Mouse (Mus musculus): ENCODE data around the gene Cog2. TPM values are rescaled to one million over a fixed set of nuclear protein-coding genes. Genes with fewer than 3 reads are reported as not detected.
A peak's percentile ranks its signal among the peaks of the same experiment; 100 is the strongest.

Cog2 gene
- polyA plus RNA-seq, 1 experiment from 2014 or later = 46.6 TPM

GRCm38 (mm10) chr8:124548187-124548586, 27.6 kb downstream of the Cog2 start:
- Histone ChIP-seq H3K4me3 (no peak overlapping the region), H3K4me1 (no peaks in the 10 kb centered on the region), H3K27ac (replicated peaks) (no peak overlapping the region), H3K9me3 (no peaks in the 10 kb centered on the region), H3K36me3 (peaks cover 95% of the 10 kb centered on the region), H3K9ac (replicated peaks) (no peak overlapping the region), H3K4me2 (replicated peaks) (no peak overlapping the region), H3K27me3 (no peaks in the 10 kb centered on the region)
- WGBS = 77% methylated on average over 1 of the region's 1 CpGs
- ATAC-seq (ENCODE audit: low FRiP score, low read depth) = no peak

GRCm38 (mm10) chr8:124551011-124551661, 30.6 kb downstream of the Cog2 start:
- Histone ChIP-seq H3K4me1 (no peaks in the 10 kb centered on the region), H3K36me3 (peaks cover 66% of the 10 kb centered on the region), H3K9ac (replicated peaks) (no peak overlapping the region), H3K27me3 (no peaks in the 10 kb centered on the region), H3K9me3 (no peaks in the 10 kb centered on the region), H3K27ac (replicated peaks) (no peak overlapping the region), H3K4me2 (replicated peaks) (no peak overlapping the region), H3K4me3 (no peak overlapping the region)
- 93% methylated on average over 15 of the region's 15 CpGs for WGBS
- no peak for ATAC-seq (ENCODE audit: low FRiP score, low read depth)

GRCm38 (mm10) chr8:124555113-124555750, 34.7 kb downstream of the Cog2 start:
- WGBS = 95% methylated on average over 6 of the region's 7 CpGs

GRCm38 (mm10) chr8:124556164-124556563, 35.6 kb downstream of the Cog2 start:
- no peak overlapping the region for H3K9ac ChIP-seq (replicated peaks)
- no peaks in the 10 kb centered on the region for H3K27me3 ChIP-seq
- H3K4me1 ChIP-seq = peaks cover 6% of the 10 kb centered on the region; the same call in 1 of the 2 replicates
- H3K9me3 ChIP-seq = no peaks in the 10 kb centered on the region
- 86% methylated on average over 7 of the region's 7 CpGs for WGBS
- H3K36me3 ChIP-seq = peaks cover 19% of the 10 kb centered on the region
- no peak overlapping the region for H3K4me3 ChIP-seq
- ATAC-seq (ENCODE audit: low FRiP score, low read depth) = no peak
- H3K27ac ChIP-seq (replicated peaks) = 0 out of 2 replicates have a peak overlapping the region, but pooled peaks have one; percentile 16
- no peak overlapping the region for H3K4me2 ChIP-seq (replicated peaks)

More at GRCm38 (mm10) chr8:124555113-124555750, 34.7 kb downstream of the Cog2 start:
- Histone ChIP-seq H3K27ac (replicated peaks) (no peak overlapping the region), H3K27me3 (no peaks in the 10 kb centered on the region), H3K4me3 (no peak overlapping the region), H3K36me3 (peaks cover 28% of the 10 kb centered on the region), H3K9ac (replicated peaks) (no peak overlapping the region), H3K4me2 (replicated peaks) (no peak overlapping the region), H3K4me1 (peaks cover 6% of the 10 kb centered on the region; the same call in 1 of the 2 replicates), H3K9me3 (no peaks in the 10 kb centered on the region)
- ATAC-seq (ENCODE audit: low FRiP score, low read depth) = no peak

GRCm38 (mm10) chr8:124556658-124557057, 36.1 kb downstream of the Cog2 start:
- Histone ChIP-seq H3K27ac (replicated peaks) (no peak overlapping the region), H3K4me2 (replicated peaks) (no peak overlapping the region), H3K36me3 (peaks cover 14% of the 10 kb centered on the region), H3K27me3 (no peaks in the 10 kb centered on the region), H3K4me1 (peaks cover 6% of the 10 kb centered on the region; the same call in 1 of the 2 replicates), H3K9ac (replicated peaks) (no peak overlapping the region), H3K9me3 (no peaks in the 10 kb centered on the region), H3K4me3 (no peak overlapping the region)
- WGBS = 64% methylated on average over 13 of the region's 13 CpGs
- no peak for ATAC-seq (ENCODE audit: low FRiP score, low read depth)

GRCm38 (mm10) chr8:124557476-124557875, 36.9 kb downstream of the Cog2 start:
- Histone ChIP-seq H3K4me1 (peaks cover 6% of the 10 kb centered on the region; the same call in 1 of the 2 replicates), H3K4me2 (replicated peaks) (no peak overlapping the region), H3K4me3 (no peak overlapping the region), H3K9ac (replicated peaks) (no peak overlapping the region), H3K36me3 (peaks cover 6% of the 10 kb centered on the region), H3K27ac (replicated peaks) (no peak overlapping the region), H3K9me3 (no peaks in the 10 kb centered on the region), H3K27me3 (no peaks in the 10 kb centered on the region)
- WGBS = 70% methylated on average over 5 of the region's 5 CpGs
- no peak for ATAC-seq (ENCODE audit: low FRiP score, low read depth)

- no peaks in the 10 kb centered on the region for H3K9me3 ChIP-seq
- whole genome bisulfite sequencing = 86% methylated on average over 6 of the region's 6 CpGs
- H3K27me3 ChIP-seq = peaks cover 3% of the 10 kb centered on the region; the same call in 1 of the 2 replicates
- peaks cover 2% of the 10 kb centered on the region; the same call in 1 of the 2 replicates for H3K4me1 ChIP-seq
- no peak overlapping the region for H3K4me2 ChIP-seq (replicated peaks)
- no peak for ATAC-seq (ENCODE audit: low FRiP score, low read depth)
- H3K4me3 ChIP-seq = no peak overlapping the region
- H3K27ac ChIP-seq (replicated peaks) = no peak overlapping the region
- H3K9ac ChIP-seq (replicated peaks) = no peak overlapping the region
- no peaks in the 10 kb centered on the region for H3K36me3 ChIP-seq
These were observed 46.6 kb downstream of the Cog2 start for GRCm38 (mm10) chr8:124567126-124567525.

GRCm38 (mm10) chr8:124567584-124567983, 47.0 kb downstream of the Cog2 start:
- Histone ChIP-seq H3K36me3 (no peaks in the 10 kb centered on the region), H3K4me3 (no peak overlapping the region), H3K4me1 (peaks cover 2% of the 10 kb centered on the region; the same call in 1 of the 2 replicates), H3K4me2 (replicated peaks) (no peak overlapping the region), H3K9me3 (no peaks in the 10 kb centered on the region), H3K9ac (replicated peaks) (no peak overlapping the region), H3K27ac (replicated peaks) (no peak overlapping the region), H3K27me3 (peaks cover 3% of the 10 kb centered on the region; the same call in 1 of the 2 replicates)
- no peak for ATAC-seq (ENCODE audit: low FRiP score, low read depth)
- WGBS = 94% methylated on average over 3 of the region's 3 CpGs

- no peak for ATAC-seq (ENCODE audit: low FRiP score, low read depth)
- no peak overlapping the region for H3K27ac ChIP-seq (replicated peaks)
- H3K9me3 ChIP-seq = no peaks in the 10 kb centered on the region
- H3K4me2 ChIP-seq (replicated peaks) = no peak overlapping the region
- H3K27me3 ChIP-seq = peaks cover 3% of the 10 kb centered on the region; the same call in 1 of the 2 replicates
- no peak overlapping the region for H3K9ac ChIP-seq (replicated peaks)
- H3K4me1 ChIP-seq = peaks cover 6% of the 10 kb centered on the region; the same call in 1 of the 2 replicates
- WGBS = 76% methylated on average over 2 of the region's 2 CpGs
- H3K36me3 ChIP-seq = no peaks in the 10 kb centered on the region
- H3K4me3 ChIP-seq = no peak overlapping the region
These were observed 48.5 kb downstream of the Cog2 start for GRCm38 (mm10) chr8:124569100-124569499.

- no peaks in the 10 kb centered on the region for H3K9me3 ChIP-seq
- no peaks in the 10 kb centered on the region for H3K36me3 ChIP-seq
- H3K4me1 ChIP-seq = peaks cover 6% of the 10 kb centered on the region; the same call in 1 of the 2 replicates
- H3K4me3 ChIP-seq = no peak within 1 kb of the TSS
- no peak within 1 kb of the TSS for H3K27ac ChIP-seq (replicated peaks)
- no peak within 1 kb of the TSS for H3K9ac ChIP-seq (replicated peaks)
- H3K27me3 ChIP-seq = peaks cover 3% of the 10 kb centered on the region; the same call in 1 of the 2 replicates
- no peak for ATAC-seq (ENCODE audit: low FRiP score, low read depth)
- 79% methylated on average over 2 of the region's 2 CpGs for WGBS
- H3K4me2 ChIP-seq (replicated peaks) = no peak within 1 kb of the TSS
These were observed 49.0 kb downstream of the Cog2 start, which contains the start of gene Agt for GRCm38 (mm10) chr8:124569593-124569992. Gene Agt (minus strand): TSS chr8:124569706.

GRCm38 (mm10) chr8:124571732-124572429, 51.3 kb downstream of the Cog2 start:
- WGBS = 79% methylated on average over 8 of the region's 8 CpGs

GRCm38 (mm10) chr8:124572430-124572775, 51.8 kb downstream of the Cog2 start:
- H3K4me1 ChIP-seq = peaks cover 6% of the 10 kb centered on the region; the same call in 1 of the 2 replicates
- H3K36me3 ChIP-seq = no peaks in the 10 kb centered on the region
- no peak overlapping the region for H3K27ac ChIP-seq (replicated peaks)
- no peaks in the 10 kb centered on the region for H3K9me3 ChIP-seq
- no peak overlapping the region for H3K9ac ChIP-seq (replicated peaks)
- H3K4me2 ChIP-seq (replicated peaks) = no peak overlapping the region
- H3K4me3 ChIP-seq = no peak overlapping the region
- no peaks in the 10 kb centered on the region for H3K27me3 ChIP-seq
- ATAC-seq (ENCODE audit: low FRiP score, low read depth) = no peak

More at GRCm38 (mm10) chr8:124571732-124572429, 51.3 kb downstream of the Cog2 start:
- Histone ChIP-seq H3K9me3 (no peaks in the 10 kb centered on the region), H3K27me3 (no peaks in the 10 kb centered on the region; the same call in 1 of the 2 replicates), H3K4me1 (peaks cover 6% of the 10 kb centered on the region; the same call in 1 of the 2 replicates), H3K9ac (replicated peaks) (no peak overlapping the region), H3K36me3 (no peaks in the 10 kb centered on the region), H3K4me3 (no peak overlapping the region), H3K4me2 (replicated peaks) (no peak overlapping the region), H3K27ac (replicated peaks) (no peak overlapping the region)
- no peak for ATAC-seq (ENCODE audit: low FRiP score, low read depth)
